Mouse (Mus musculus) forebrain, embryonic 10.5 days (tissue): Measurements from ENCODE around the gene Stat5b. TPM values are rescaled to one million over a fixed set of nuclear protein-coding genes. Genes with fewer than 3 reads are reported as not detected.

Experiments
- DNase-seq: peaks from one replicate; pipeline ENCODE4 v3.0.0-alpha.2; 2017; ENCODE audit warnings: low spot score; ENCODE audit errors: extremely low spot score
- H3K27ac ChIP-seq: fragments of 300-500 bp; sonication (generic); 2 replicates; pipeline ENCODE4 v1.5.1; 2016; ENCODE audit warnings: mild to moderate bottlenecking
- H3K27me3 ChIP-seq: fragments of 300-500 bp; sonication (generic); 2 replicates; pipeline ENCODE4 v1.6.1; 2016; ENCODE audit warnings: mild to moderate bottlenecking; ENCODE audit not compliant: poor library complexity, severe bottlenecking
- H3K36me3 ChIP-seq: fragments of 300-500 bp; sonication (generic); replicated peaks from 2 replicates; pipeline ENCODE4 v1.6.1; 2016; ENCODE audit warnings: mild to moderate bottlenecking, moderate library complexity
- H3K4me1 ChIP-seq: fragments of 300-500 bp; sonication (generic); 2 replicates; pipeline ENCODE4 v1.6.1; 2016
- H3K4me3 ChIP-seq: fragments of 300-500 bp; sonication (generic); 2 replicates; pipeline ENCODE4 v1.5.1; 2016; ENCODE audit warnings: mild to moderate bottlenecking, moderate library complexity
- H3K9me3 ChIP-seq: fragments of 300-500 bp; sonication (generic); 2 replicates; pipeline ENCODE4 v1.6.1; 2016; ENCODE audit warnings: mild to moderate bottlenecking, moderate library complexity
- WGBS: fragments of 180-500 bp; shearing (Covaris S2); methylation state at CpG from one replicate; pipeline ENCODE4 v1.1.7; 2016; 5-methylcytosine and 5-hydroxymethylcytosine counted together
- polyA plus RNA-seq: library from polyadenylated mRNA; unstranded; fragments of >200 nt; fragmentation: Nextera tagmentation; extraction: Ambion mirVana; gene quantifications from 2 replicates; pipeline ENCODE4 v1.2.1, GENCODE M21; 2016

The Stat5b gene
- polyA plus RNA-seq, 1 experiment from 2014 or later, result 14.9 TPM

GRCm38 (mm10) chr11:100887764-100888163 lies 37.2 kb upstream of the Stat5b start:
- Histone ChIP-seq H3K27ac (0 out of 2 replicates have a peak overlapping the region, but pooled peaks have one; percentile 9), H3K9me3 (no peaks in the 10 kb centered on the region), H3K36me3 (no peaks in the 10 kb centered on the region; the same call in 1 of the 2 replicates), H3K4me1 (peaks cover 14% of the 10 kb centered on the region; the same call in 1 of the 2 replicates), H3K4me3 (no peak overlapping the region), H3K27me3 (no peaks in the 10 kb centered on the region)
- WGBS, result 84% methylated on average over 3 of the region's 3 CpGs
- DNase-seq, result no peak

- 89% methylated on average over 4 of the region's 4 CpGs for WGBS
- H3K4me3 ChIP-seq, result no peak overlapping the region
- H3K36me3 ChIP-seq, result no peaks in the 10 kb centered on the region; the same call in 1 of the 2 replicates
- peaks cover 14% of the 10 kb centered on the region; the same call in 1 of the 2 replicates for H3K4me1 ChIP-seq
- no peaks in the 10 kb centered on the region for H3K27me3 ChIP-seq
- DNase-seq, result no peak
- H3K9me3 ChIP-seq, result no peaks in the 10 kb centered on the region
- peak overlapping the region; percentile 9; the same call in 1 of the 2 replicates for H3K27ac ChIP-seq
Observed at GRCm38 (mm10) chr11:100887236-100887635, 36.7 kb upstream of the Stat5b start.

GRCm38 (mm10) chr11:100886188-100886740 lies 35.7 kb upstream of the Stat5b start:
- WGBS, result 75% methylated on average over 8 of the region's 8 CpGs
- H3K27ac ChIP-seq, result peak overlapping the region; percentile 44; the same call in 1 of the 2 replicates

GRCm38 (mm10) chr11:100885472-100885871 lies 34.9 kb upstream of the Stat5b start:
- no peaks in the 10 kb centered on the region for H3K27me3 ChIP-seq
- no peak overlapping the region for H3K4me3 ChIP-seq
- no peaks in the 10 kb centered on the region for H3K9me3 ChIP-seq
- peaks cover 10% of the 10 kb centered on the region; the same call in 1 of the 2 replicates for H3K4me1 ChIP-seq
- H3K36me3 ChIP-seq, result no peaks in the 10 kb centered on the region; the same call in 1 of the 2 replicates
- no peak for DNase-seq
- peak overlapping the region; percentile 25; the same call in 1 of the 2 replicates for H3K27ac ChIP-seq

More at GRCm38 (mm10) chr11:100886188-100886740, 35.7 kb upstream of the Stat5b start:
- no peaks in the 10 kb centered on the region; the same call in 1 of the 2 replicates for H3K36me3 ChIP-seq
- H3K4me3 ChIP-seq, result no peak overlapping the region
- H3K9me3 ChIP-seq, result no peaks in the 10 kb centered on the region
- peaks cover 12% of the 10 kb centered on the region; the same call in 1 of the 2 replicates for H3K4me1 ChIP-seq
- no peaks in the 10 kb centered on the region for H3K27me3 ChIP-seq
- DNase-seq, result no peak

GRCm38 (mm10) chr11:100883640-100884039 lies 33.1 kb upstream of the Stat5b start:
- Histone ChIP-seq H3K4me3 (no peak overlapping the region), H3K36me3 (no peaks in the 10 kb centered on the region; the same call in 1 of the 2 replicates), H3K9me3 (no peaks in the 10 kb centered on the region), H3K27ac (no peak overlapping the region), H3K27me3 (no peaks in the 10 kb centered on the region), H3K4me1 (peaks cover 7% of the 10 kb centered on the region; the same call in 1 of the 2 replicates)
- DNase-seq, result no peak
- WGBS, result 90% methylated on average over 10 of the region's 10 CpGs

- Histone ChIP-seq H3K27ac (no peak overlapping the region), H3K4me1 (no peaks in the 10 kb centered on the region), H3K9me3 (no peaks in the 10 kb centered on the region), H3K27me3 (no peaks in the 10 kb centered on the region), H3K4me3 (no peak overlapping the region), H3K36me3 (no peaks in the 10 kb centered on the region)
- no peak for DNase-seq
- WGBS, result 82% methylated on average over 15 of the region's 15 CpGs
Observed at GRCm38 (mm10) chr11:100879321-100880078, 29.0 kb upstream of the Stat5b start.

GRCm38 (mm10) chr11:100875761-100876160 lies 25.2 kb upstream of the Stat5b start:
- Histone ChIP-seq H3K9me3 (no peaks in the 10 kb centered on the region), H3K36me3 (no peaks in the 10 kb centered on the region), H3K27ac (no peak overlapping the region), H3K4me1 (no peaks in the 10 kb centered on the region), H3K4me3 (no peak overlapping the region), H3K27me3 (no peaks in the 10 kb centered on the region)
- WGBS, result 83% methylated on average over 3 of the region's 3 CpGs
- no peak for DNase-seq

- H3K27ac ChIP-seq, result no peak overlapping the region
- no peaks in the 10 kb centered on the region for H3K27me3 ChIP-seq
- DNase-seq, result no peak
- H3K4me1 ChIP-seq, result no peaks in the 10 kb centered on the region
- no peaks in the 10 kb centered on the region for H3K36me3 ChIP-seq
- WGBS, result 81% methylated on average over 8 of the region's 8 CpGs
- H3K9me3 ChIP-seq, result no peaks in the 10 kb centered on the region
- no peak overlapping the region for H3K4me3 ChIP-seq
Observed at GRCm38 (mm10) chr11:100870968-100871350, 20.4 kb upstream of the Stat5b start.

GRCm38 (mm10) chr11:100870256-100870967 lies 19.9 kb upstream of the Stat5b start:
- 89% methylated on average over 10 of the region's 10 CpGs for WGBS
- no peak for DNase-seq
- H3K4me3 ChIP-seq, result no peak overlapping the region
- no peaks in the 10 kb centered on the region for H3K4me1 ChIP-seq
- H3K9me3 ChIP-seq, result no peaks in the 10 kb centered on the region
- H3K36me3 ChIP-seq, result no peaks in the 10 kb centered on the region
- no peaks in the 10 kb centered on the region for H3K27me3 ChIP-seq
- no peak overlapping the region for H3K27ac ChIP-seq

- Histone ChIP-seq H3K4me3 (no peak overlapping the region), H3K9me3 (no peaks in the 10 kb centered on the region), H3K27me3 (peaks cover 33% of the 10 kb centered on the region), H3K36me3 (no peaks in the 10 kb centered on the region), H3K27ac (no peak overlapping the region), H3K4me1 (peaks cover 7% of the 10 kb centered on the region)
- 87% methylated on average over 7 of the region's 7 CpGs for WGBS
- no peak for DNase-seq
Observed at GRCm38 (mm10) chr11:100865618-100866017, 15.1 kb upstream of the Stat5b start.

GRCm38 (mm10) chr11:100863141-100863540 lies 12.6 kb upstream of the Stat5b start:
- H3K4me1 ChIP-seq, result peaks cover 15% of the 10 kb centered on the region
- no peak overlapping the region for H3K27ac ChIP-seq
- H3K27me3 ChIP-seq, result peaks cover 57% of the 10 kb centered on the region
- DNase-seq, result no peak
- no peaks in the 10 kb centered on the region for H3K36me3 ChIP-seq
- WGBS, result 93% methylated on average over 10 of the region's 10 CpGs
- H3K9me3 ChIP-seq, result no peaks in the 10 kb centered on the region
- no peak overlapping the region for H3K4me3 ChIP-seq

- Histone ChIP-seq H3K36me3 (no peaks in the 10 kb centered on the region), H3K4me3 (no peak overlapping the region), H3K27me3 (peaks cover 70% of the 10 kb centered on the region), H3K9me3 (no peaks in the 10 kb centered on the region), H3K27ac (no peak overlapping the region), H3K4me1 (peaks cover 15% of the 10 kb centered on the region)
- 35% methylated on average over 3 of the region's 3 CpGs for WGBS
- DNase-seq, result no peak
Observed at GRCm38 (mm10) chr11:100861836-100862235, 11.3 kb upstream of the Stat5b start.
